Mouse (Mus musculus) gastrocnemius, adult 2 months (tissue): Measurements from ENCODE around the gene Iqce. TPM values are rescaled to one million over a fixed set of nuclear protein-coding genes. Genes with fewer than 3 reads are reported as not detected.

ENCODE experiments used
- DNase-seq: peaks from one replicate; pipeline ENCODE4 v3.0.0; 2022
- H3K27ac ChIP-seq: fragments of 200-600 bp; 2 replicates; pipeline ENCODE4 v1.8.1; 2022; ENCODE audit warnings: mild to moderate bottlenecking
- H3K4me3 ChIP-seq: fragments of 200-600 bp; 2 replicates; pipeline ENCODE4 v1.8.1; 2022; ENCODE audit warnings: mild to moderate bottlenecking, moderate library complexity
- CTCF ChIP-seq: fragments of 200-600 bp; IDR thresholded peaks from 2 replicates; pipeline ENCODE4 v1.8.1; 2022; ENCODE audit warnings: antibody characterized with exemption, mild to moderate bottlenecking, moderate library complexity
- intact Hi-C: fragments of 180-260 bp; cut with DNase I; formaldehyde crosslinking; loops from one replicate; pipeline ENCODE4 v1.15.1; 2025
- long read RNA-seq, 2 experiments: library from polyadenylated mRNA; stranded (forward); transcript quantifications; one replicate each; pipeline ENCODE4 v2.0.0; 2021
- total RNA-seq, 2 experiments: library from RNA; stranded (reverse); gene quantifications; 2 replicates each; pipeline ENCODE4 v1.2.3; 2021

Iqce gene
- total RNA-seq: 1 to 10 TPM; 2.2 to 3.3 TPM
- long read RNA-seq, experiment 1, partial matches to known transcripts: 0 of 3 reads
- long read RNA-seq, experiment 1, other reads (novel, unspliced or antisense): 3 of 3 reads
- long read RNA-seq, experiment 2, partial matches to known transcripts: 0 of 1 reads
- long read RNA-seq, experiment 2, other reads (novel, unspliced or antisense): 1 of 1 reads

DNA sequence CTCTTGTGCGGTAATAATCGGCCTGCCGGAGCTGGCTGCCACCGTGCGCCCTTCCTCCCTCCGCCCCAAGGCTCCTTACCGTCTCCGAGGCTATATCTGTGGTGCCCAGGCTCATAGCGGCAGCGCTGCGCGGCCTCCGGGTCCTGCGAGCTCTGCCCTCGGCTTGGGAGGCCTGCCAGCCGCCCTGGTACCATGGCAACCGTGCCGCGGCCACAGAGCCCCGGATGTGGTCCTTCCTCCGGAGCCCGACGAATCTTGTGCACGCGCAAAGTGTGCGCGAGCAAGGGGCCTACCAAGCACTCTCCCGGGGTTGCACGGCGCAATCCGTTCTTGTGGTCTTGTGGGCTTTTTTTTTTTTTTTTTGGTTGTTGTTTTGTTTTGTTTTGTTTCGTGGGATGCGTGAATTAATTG is at the start of gene Iqce:
TSS of gene Iqce (minus strand) at position 276 of the 411 bp plus-strand sequence.
- H3K27ac ChIP-seq: peak within 1 kb of the TSS; percentile 87
- DNase-seq: peak; percentile 96
- intact Hi-C loops: no loop called here
- H3K4me3 ChIP-seq: peak within 1 kb of the TSS; percentile 83
- TF ChIP-seq CTCF: no peak

DNA sequence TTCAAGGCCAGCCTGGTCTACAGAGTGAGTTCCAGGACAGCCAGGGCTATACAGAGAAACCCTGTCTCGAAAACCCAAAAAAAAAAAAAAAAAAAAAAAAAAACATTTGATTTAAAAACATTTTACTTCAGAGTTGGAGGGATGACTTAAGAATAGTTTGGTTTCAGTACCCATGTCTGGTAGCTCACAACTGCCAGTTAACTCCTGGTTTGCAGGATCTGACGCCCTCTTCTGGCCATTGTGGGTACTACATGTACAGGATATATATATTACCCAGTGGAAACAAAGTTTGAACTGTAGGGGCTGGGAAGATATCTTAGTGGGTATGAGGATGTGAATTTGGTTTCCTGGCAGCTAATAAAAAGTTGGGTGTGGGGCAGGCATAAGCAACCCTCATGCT is 48.7 kb upstream of the Iqce start:
- no peak for DNase-seq
- Histone ChIP-seq H3K4me3 (no peak overlapping the region), H3K27ac (no peak overlapping the region)
- TF ChIP-seq CTCF: peak; percentile 63
- intact Hi-C loops: no loop called here

DNA sequence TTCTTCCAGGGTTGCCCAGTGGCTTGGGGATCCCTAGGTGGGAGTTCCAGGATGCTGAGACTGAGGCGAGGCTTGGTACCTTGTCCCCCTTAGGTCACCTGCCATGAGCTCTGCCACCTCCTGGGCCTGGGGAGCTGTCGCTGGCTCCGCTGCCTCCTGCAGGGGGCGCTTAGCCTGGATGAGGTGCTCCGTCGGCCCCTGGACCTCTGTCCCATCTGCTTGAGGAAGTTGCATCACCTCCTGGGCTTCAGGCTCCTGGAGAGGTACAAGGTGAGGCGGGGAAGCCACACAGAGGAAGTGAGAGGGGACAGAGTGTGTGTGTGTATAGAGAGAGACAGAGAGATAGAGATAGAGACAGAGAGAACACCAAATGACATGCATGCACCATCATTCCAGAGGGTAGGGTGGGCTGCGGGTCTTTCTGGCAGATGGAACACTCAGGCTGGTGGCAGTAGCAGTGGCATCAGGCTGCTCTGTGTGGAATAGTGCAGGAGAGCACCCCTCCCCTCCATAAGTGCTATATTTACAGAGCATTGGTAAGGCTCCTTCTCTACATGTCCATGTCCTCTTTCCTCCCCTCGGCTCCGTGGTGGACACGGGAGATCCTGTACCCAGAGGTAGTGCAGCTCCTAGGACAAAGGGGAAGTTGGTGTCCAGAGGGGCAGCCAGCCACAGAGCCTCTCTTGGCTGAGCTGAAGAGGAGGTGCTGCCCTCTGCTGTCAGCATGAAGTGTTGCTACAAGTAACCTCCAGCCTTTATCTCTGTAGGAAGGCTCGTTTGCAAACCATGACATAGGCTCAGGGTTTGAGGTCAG is 47.1 kb upstream of the Iqce start:
- Histone ChIP-seq H3K4me3 (peak overlapping the region; percentile 64), H3K27ac (peak overlapping the region; percentile 75)
- TF ChIP-seq CTCF: peak; percentile 93
- peak; percentile 82 for DNase-seq
- intact Hi-C loops: loop anchor here (5.0 kb wide), 1 partner anchor 207 kb away; no protein-coding TSS in a partner anchor

DNA sequence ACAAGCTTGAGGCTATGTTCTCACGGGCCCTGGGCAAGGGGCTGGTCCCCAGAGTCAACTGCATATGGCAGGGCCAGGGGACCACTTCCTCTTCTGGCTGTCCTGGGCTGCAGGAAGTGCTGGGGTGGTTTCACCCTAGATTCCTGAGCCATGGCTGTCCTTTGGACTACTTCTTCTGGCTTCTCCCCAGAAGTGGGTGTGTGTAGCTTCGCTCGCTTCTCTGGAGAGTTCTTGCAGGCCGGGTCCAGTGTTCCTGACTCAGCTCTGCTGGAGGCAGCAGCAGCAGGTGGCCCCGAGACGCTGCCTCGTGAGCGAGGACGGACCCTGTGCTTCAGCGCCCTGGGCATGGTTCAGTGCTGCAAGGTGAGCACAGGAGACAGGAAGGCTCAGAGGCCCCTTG is 46.2 kb upstream of the Iqce start:
- no peak overlapping the region for H3K4me3 ChIP-seq
- intact Hi-C loops: loop anchor here (5.0 kb wide), 1 partner anchor 206 kb away; no protein-coding TSS in a partner anchor

DNA sequence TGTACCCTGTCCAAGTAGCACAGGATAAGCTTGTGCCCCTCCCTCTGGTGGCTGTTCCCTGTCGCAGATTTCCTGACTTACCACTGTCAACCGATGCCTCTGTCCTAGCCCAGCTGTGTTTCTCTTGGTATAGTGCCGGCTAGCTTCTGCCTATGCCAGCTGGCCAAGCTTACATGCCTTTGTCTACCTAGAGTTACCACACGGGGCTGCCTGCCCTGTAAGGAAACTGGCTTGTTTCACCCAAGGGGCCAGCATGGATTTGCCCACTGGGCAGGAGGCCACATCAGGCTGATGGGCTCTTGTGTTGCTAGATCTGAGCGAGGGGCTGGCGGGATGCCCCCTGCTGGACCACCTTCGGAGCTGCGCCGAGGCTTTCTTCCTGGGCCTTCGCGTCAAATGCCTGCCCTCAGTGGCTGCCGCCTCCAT is 41.5 kb upstream of the Iqce start:
- DNase-seq: no peak
- intact Hi-C loops: no loop called here
- H3K27ac ChIP-seq: no peak overlapping the region
- no peak overlapping the region for H3K4me3 ChIP-seq
- peak; percentile 23; the same call in 1 of the 2 replicates for TF ChIP-seq CTCF

More for the DNA sequence above, 46.2 kb upstream of the Iqce start:
- DNase-seq: no peak
- TF ChIP-seq CTCF: no peak
- H3K27ac ChIP-seq: no peak overlapping the region

DNA sequence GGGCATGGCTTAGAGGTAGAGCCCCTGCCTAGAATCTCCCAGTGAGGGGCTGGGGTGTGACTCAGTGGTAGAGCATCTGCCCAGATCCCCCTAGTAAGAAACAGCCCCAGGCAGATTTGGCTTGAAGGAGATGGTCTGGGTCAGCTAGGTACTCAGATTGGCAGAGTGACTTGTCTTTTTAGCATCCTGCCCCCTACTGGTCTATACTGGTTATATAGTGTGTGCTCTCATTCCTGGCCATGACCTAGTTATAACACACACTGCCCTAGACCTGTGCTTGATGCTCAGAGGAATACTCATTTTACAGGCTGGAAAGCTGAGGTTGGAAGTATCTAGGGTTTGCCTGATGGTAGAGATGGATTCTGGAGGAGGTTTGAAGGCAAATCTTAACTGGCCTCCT is 39.7 kb upstream of the Iqce start:
- DNase-seq: no peak
- intact Hi-C loops: no loop called here
- peak; percentile 46 for TF ChIP-seq CTCF
- Histone ChIP-seq H3K4me3 (no peak overlapping the region), H3K27ac (no peak overlapping the region)

DNA sequence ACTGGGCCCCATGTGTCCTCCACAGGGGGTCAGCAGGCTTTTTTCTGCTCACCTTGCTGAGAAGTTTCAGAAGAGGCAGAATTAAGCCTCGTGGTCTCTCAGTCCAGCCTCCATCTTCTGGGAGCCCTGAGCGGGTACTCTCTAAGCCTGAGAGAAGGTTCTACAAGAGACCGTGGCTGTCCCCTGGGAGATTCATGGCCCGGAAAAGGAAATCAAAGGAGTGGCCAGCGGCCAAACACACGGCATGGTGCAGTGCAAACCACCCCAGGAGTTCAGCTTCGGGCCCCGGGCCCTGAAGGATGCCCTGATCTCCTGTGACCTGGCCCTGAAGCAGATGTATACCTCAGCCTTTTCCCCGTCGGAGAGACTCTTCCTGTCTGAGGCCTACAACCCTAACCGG is 38.9 kb upstream of the Iqce start:
- H3K27ac ChIP-seq: no peak overlapping the region
- peak overlapping the region; percentile 23 for H3K4me3 ChIP-seq
- intact Hi-C loops: no loop called here
- TF ChIP-seq CTCF: no peak
- no peak for DNase-seq

- intact Hi-C loops: no loop called here
- no peak for DNase-seq
- no peak overlapping the region for H3K27ac ChIP-seq
- TF ChIP-seq CTCF: no peak
- no peak overlapping the region for H3K4me3 ChIP-seq
Measured at GRCm38 (mm10) chr5:140739813-140740212, 37.6 kb upstream of the Iqce start.

DNA sequence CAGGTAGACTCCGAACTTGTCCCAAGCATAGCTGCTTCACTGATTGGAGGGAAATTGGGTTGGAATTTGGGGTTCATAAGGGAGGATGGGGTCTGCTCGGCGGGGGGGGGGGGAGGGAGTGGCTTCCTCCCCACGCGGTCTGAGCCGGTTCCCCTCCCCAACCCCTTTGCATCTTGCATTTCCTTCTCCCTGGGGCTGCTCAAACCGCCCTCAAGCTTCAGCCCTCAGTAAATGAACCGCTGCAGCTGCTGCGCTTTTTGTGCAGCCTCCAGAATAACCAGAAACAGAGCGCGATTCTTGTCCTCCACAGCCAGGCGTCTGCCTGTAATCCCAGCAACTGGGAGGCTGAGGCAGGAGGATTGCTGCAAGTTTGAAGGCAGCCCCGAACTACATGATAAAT is 34.0 kb upstream of the Iqce start:
- intact Hi-C loops: no loop called here
- no peak for DNase-seq
- Histone ChIP-seq H3K27ac (no peak overlapping the region), H3K4me3 (peak overlapping the region; percentile 63)
- TF ChIP-seq CTCF: no peak

DNA sequence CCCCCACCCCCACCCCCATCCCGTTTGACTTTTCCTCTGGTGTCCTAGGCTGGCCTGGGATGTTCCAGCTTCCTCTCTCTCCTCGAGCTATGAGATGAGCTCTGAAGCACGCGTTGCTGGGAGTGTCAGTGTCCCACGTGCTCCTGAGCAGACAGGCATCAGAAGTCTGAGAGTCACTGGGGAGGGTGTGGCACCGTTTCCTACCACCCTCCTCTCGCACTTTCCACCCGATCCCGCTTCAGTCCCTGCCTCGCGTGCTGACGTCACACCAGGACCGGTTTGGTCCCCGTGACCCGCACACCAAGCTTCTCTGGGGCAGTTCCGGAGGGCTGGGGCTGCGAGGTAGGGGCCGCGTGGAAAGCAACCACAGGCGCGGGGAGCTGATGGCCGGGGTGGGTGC is 33.1 kb upstream of the Iqce start:
- TF ChIP-seq CTCF: no peak
- peak overlapping the region; percentile 63 for H3K4me3 ChIP-seq
- intact Hi-C loops: no loop called here
- H3K27ac ChIP-seq: no peak overlapping the region; the same call in 1 of the 2 replicates
- no peak for DNase-seq

DNA sequence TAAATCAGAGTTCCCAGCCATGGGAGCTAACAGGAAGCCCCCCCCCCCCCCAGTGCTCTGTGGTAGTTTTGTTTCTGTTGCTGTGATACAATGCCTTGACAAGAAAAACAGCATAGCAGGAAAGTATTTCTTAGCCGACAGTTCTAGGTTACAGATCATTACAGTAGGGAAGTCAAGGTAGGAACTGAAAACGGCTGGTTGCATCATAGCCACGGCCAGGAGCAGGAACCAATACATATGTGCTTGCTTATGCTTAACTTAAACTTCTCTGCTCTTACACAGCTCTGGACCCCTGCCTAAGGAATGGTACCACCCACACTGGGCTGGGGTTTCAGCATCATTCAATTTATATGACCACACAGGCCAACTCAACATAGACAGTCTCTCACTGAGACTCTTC is 31.2 kb upstream of the Iqce start:
- DNase-seq: no peak

GRCm38 (mm10) chr5:140732195-140732594 is 30.0 kb upstream of the Iqce start:
- Histone ChIP-seq H3K27ac (no peak overlapping the region), H3K4me3 (no peak overlapping the region)
- peak; percentile 53 for TF ChIP-seq CTCF
- no peak for DNase-seq
- intact Hi-C loops: no loop called here

More for the DNA sequence above, 31.2 kb upstream of the Iqce start:
- H3K27ac ChIP-seq: no peak overlapping the region
- intact Hi-C loops: no loop called here
- TF ChIP-seq CTCF: no peak
- H3K4me3 ChIP-seq: no peak overlapping the region

- Histone ChIP-seq H3K4me3 (no peak overlapping the region), H3K27ac (no peak overlapping the region)
- no peak for TF ChIP-seq CTCF
- no peak for DNase-seq
- intact Hi-C loops: no loop called here
Measured at GRCm38 (mm10) chr5:140731040-140731797, 29.0 kb upstream of the Iqce start.
